Mouse (Mus musculus): ENCODE measurements at regions not wholly inside any gene's neighbourhood (a gene's known extent, or its start where the extent isn't known, plus 50 kb on each side); places are given as distances from the start of the nearest gene placed in this dataset.

- TF ChIP-seq MAX (IDR thresholded peaks at IDR 0.05; ENCODE audit: low read depth) (no peak), TCF3 (IDR thresholded peaks at IDR 0.05; ENCODE audit: insufficient read length, low read depth) (no peak), POLR2AphosphoS2 (IDR thresholded peaks at IDR 0.05; ENCODE audit: insufficient read length, low read depth) (no peak), USF1 (IDR thresholded peaks at IDR 0.05; ENCODE audit: low read depth) (no peak)
- Histone ChIP-seq H3K4me3 (no peak overlapping the region), H3K36me3 (ENCODE audit: control insufficient read depth, insufficient read depth) (no peaks in the 10 kb centered on the region), H3ac (ENCODE audit: control insufficient read depth, insufficient read length) (no peak overlapping the region), H3K79me2 (ENCODE audit: control insufficient read depth, insufficient read depth) (no peaks in the 10 kb centered on the region), H3K27me3 (ENCODE audit: control insufficient read depth, insufficient read depth, insufficient read length) (no peaks in the 10 kb centered on the region), H3K4me2 (ENCODE audit: low read depth) (no peak overlapping the region)
These were observed 191.7 kb upstream of the Slc30a5 start for GRCm38 (mm10) chr13:101024971-101025370.

GRCm38 (mm10) chr13:101019272-101019676, 186.0 kb upstream of the Slc30a5 start:
- TF ChIP-seq E2F4 (IDR thresholded peaks at IDR 0.05; ENCODE audit: insufficient read depth) (no peak), TCF3 (IDR thresholded peaks at IDR 0.05; ENCODE audit: insufficient read length, low read depth) (no peak), POLR2AphosphoS2 (IDR thresholded peaks at IDR 0.05; ENCODE audit: insufficient read length, low read depth) (no peak), TCF12 (IDR thresholded peaks at IDR 0.05; ENCODE audit: insufficient read depth, poor library complexity, severe bottlenecking) (no peak), MYOG (IDR thresholded peaks at IDR 0.05; ENCODE audit: control insufficient read depth in 1 of 3, insufficient read depth in 1 of 3, insufficient read length in 2 of 3, low read depth in 2 of 3) (no peak), MAX (IDR thresholded peaks at IDR 0.05; ENCODE audit: low read depth) (no peak), CEBPB (IDR thresholded peaks at IDR 0.05; ENCODE audit: insufficient read depth, poor library complexity, severe bottlenecking) (no peak), MYOD1 (IDR thresholded peaks at IDR 0.05; ENCODE audit: control insufficient read depth in 1 of 3, insufficient read length in 2 of 3, low read depth in 2 of 3) (no peak), POLR2A (IDR thresholded peaks at IDR 0.05; ENCODE audit: insufficient read length, low read depth) (no peak), SRF (IDR thresholded peaks at IDR 0.05; ENCODE audit: control insufficient read depth, insufficient read length, low read depth) (no peak), USF1 (IDR thresholded peaks at IDR 0.05; ENCODE audit: low read depth) (no peak)
- H3K79me2 ChIP-seq (ENCODE audit: control insufficient read depth, insufficient read depth): no peaks in the 10 kb centered on the region
- no peak overlapping the region for H3K4me2 ChIP-seq (ENCODE audit: low read depth)
- no peak overlapping the region for H3ac ChIP-seq (ENCODE audit: control insufficient read depth, insufficient read length)
- H3K36me3 ChIP-seq (ENCODE audit: control insufficient read depth, insufficient read depth): no peaks in the 10 kb centered on the region
- no peak overlapping the region for H3K4me3 ChIP-seq
- H3K27me3 ChIP-seq (ENCODE audit: control insufficient read depth, insufficient read depth, insufficient read length): no peaks in the 10 kb centered on the region

GRCm38 (mm10) chr13:101017041-101017440, 183.8 kb upstream of the Slc30a5 start:
- H3K79me2 ChIP-seq (ENCODE audit: control insufficient read depth, insufficient read depth): no peaks in the 10 kb centered on the region
- TF ChIP-seq MYOG (IDR thresholded peaks at IDR 0.05; ENCODE audit: control insufficient read depth in 1 of 3, insufficient read depth in 1 of 3, insufficient read length in 2 of 3, low read depth in 2 of 3) (no peak), SRF (IDR thresholded peaks at IDR 0.05; ENCODE audit: control insufficient read depth, insufficient read length, low read depth) (no peak), POLR2AphosphoS2 (IDR thresholded peaks at IDR 0.05; ENCODE audit: insufficient read length, low read depth) (no peak), REST (IDR thresholded peaks at IDR 0.05; ENCODE audit: insufficient read depth, insufficient read length) (no peak), POLR2A (IDR thresholded peaks at IDR 0.05; ENCODE audit: insufficient read length, low read depth) (no peak), CEBPB (IDR thresholded peaks at IDR 0.05; ENCODE audit: insufficient read depth, poor library complexity, severe bottlenecking) (no peak), TCF12 (IDR thresholded peaks at IDR 0.05; ENCODE audit: insufficient read depth, poor library complexity, severe bottlenecking) (no peak), TCF3 (IDR thresholded peaks at IDR 0.05; ENCODE audit: insufficient read length, low read depth) (no peak), USF1 (IDR thresholded peaks at IDR 0.05; ENCODE audit: low read depth) (no peak), E2F4 (IDR thresholded peaks at IDR 0.05; ENCODE audit: insufficient read depth) (no peak), MYOD1 (IDR thresholded peaks at IDR 0.05; ENCODE audit: control insufficient read depth in 1 of 3, insufficient read length in 2 of 3, low read depth in 2 of 3) (no peak), MAX (IDR thresholded peaks at IDR 0.05; ENCODE audit: low read depth) (no peak)
- H3ac ChIP-seq (ENCODE audit: control insufficient read depth, insufficient read length): no peak overlapping the region
- H3K4me2 ChIP-seq (ENCODE audit: low read depth): no peak overlapping the region
- H3K36me3 ChIP-seq (ENCODE audit: control insufficient read depth, insufficient read depth): no peaks in the 10 kb centered on the region
- H3K4me3 ChIP-seq: no peak overlapping the region
- no peaks in the 10 kb centered on the region for H3K27me3 ChIP-seq (ENCODE audit: control insufficient read depth, insufficient read depth, insufficient read length)

GRCm38 (mm10) chr13:101016181-101016580, 183.0 kb upstream of the Slc30a5 start:
- no peak overlapping the region for H3K4me2 ChIP-seq (ENCODE audit: low read depth)
- H3K79me2 ChIP-seq (ENCODE audit: control insufficient read depth, insufficient read depth): no peaks in the 10 kb centered on the region
- H3K4me3 ChIP-seq: no peak overlapping the region
- no peaks in the 10 kb centered on the region for H3K27me3 ChIP-seq (ENCODE audit: control insufficient read depth, insufficient read depth, insufficient read length)
- H3K36me3 ChIP-seq (ENCODE audit: control insufficient read depth, insufficient read depth): no peaks in the 10 kb centered on the region
- TF ChIP-seq SRF (IDR thresholded peaks at IDR 0.05; ENCODE audit: control insufficient read depth, insufficient read length, low read depth) (no peak), TCF3 (IDR thresholded peaks at IDR 0.05; ENCODE audit: insufficient read length, low read depth) (no peak), MYOD1 (IDR thresholded peaks at IDR 0.05; ENCODE audit: control insufficient read depth in 1 of 3, insufficient read length in 2 of 3, low read depth in 2 of 3) (no peak), MYOG (IDR thresholded peaks at IDR 0.05; ENCODE audit: control insufficient read depth in 1 of 3, insufficient read depth in 1 of 3, insufficient read length in 2 of 3, low read depth in 2 of 3) (no peak), POLR2A (IDR thresholded peaks at IDR 0.05; ENCODE audit: insufficient read length, low read depth) (no peak), USF1 (IDR thresholded peaks at IDR 0.05; ENCODE audit: low read depth) (no peak), POLR2AphosphoS2 (IDR thresholded peaks at IDR 0.05; ENCODE audit: insufficient read length, low read depth) (no peak), E2F4 (IDR thresholded peaks at IDR 0.05; ENCODE audit: insufficient read depth) (no peak), REST (IDR thresholded peaks at IDR 0.05; ENCODE audit: insufficient read depth, insufficient read length) (no peak), CEBPB (IDR thresholded peaks at IDR 0.05; ENCODE audit: insufficient read depth, poor library complexity, severe bottlenecking) (no peak), MAX (IDR thresholded peaks at IDR 0.05; ENCODE audit: low read depth) (no peak), TCF12 (IDR thresholded peaks at IDR 0.05; ENCODE audit: insufficient read depth, poor library complexity, severe bottlenecking) (no peak)
- no peak overlapping the region for H3ac ChIP-seq (ENCODE audit: control insufficient read depth, insufficient read length)

- no peaks in the 10 kb centered on the region for H3K79me2 ChIP-seq (ENCODE audit: control insufficient read depth, insufficient read depth)
- no peak overlapping the region for H3ac ChIP-seq (ENCODE audit: control insufficient read depth, insufficient read length)
- no peaks in the 10 kb centered on the region for H3K27me3 ChIP-seq (ENCODE audit: control insufficient read depth, insufficient read depth, insufficient read length)
- no peak for TF ChIP-seq TCF3 (IDR thresholded peaks at IDR 0.05; ENCODE audit: insufficient read length, low read depth)
- no peak for TF ChIP-seq SRF (IDR thresholded peaks at IDR 0.05; ENCODE audit: control insufficient read depth, insufficient read length, low read depth)
- TF ChIP-seq CEBPB (IDR thresholded peaks at IDR 0.05; ENCODE audit: insufficient read depth, poor library complexity, severe bottlenecking): no peak
- TF ChIP-seq USF1 (IDR thresholded peaks at IDR 0.05; ENCODE audit: low read depth): no peak
- no peak for TF ChIP-seq MYOD1 (IDR thresholded peaks at IDR 0.05; ENCODE audit: control insufficient read depth in 1 of 3, insufficient read length in 2 of 3, low read depth in 2 of 3)
- TF ChIP-seq TCF12 (IDR thresholded peaks at IDR 0.05; ENCODE audit: insufficient read depth, poor library complexity, severe bottlenecking): no peak
- TF ChIP-seq MAX (IDR thresholded peaks at IDR 0.05; ENCODE audit: low read depth): no peak
- TF ChIP-seq POLR2A (IDR thresholded peaks at IDR 0.05; ENCODE audit: insufficient read length, low read depth): no peak
- TF ChIP-seq REST (IDR thresholded peaks at IDR 0.05; ENCODE audit: insufficient read depth, insufficient read length): no peak
- TF ChIP-seq MYOG (IDR thresholded peaks at IDR 0.05; ENCODE audit: control insufficient read depth in 1 of 3, insufficient read depth in 1 of 3, insufficient read length in 2 of 3, low read depth in 2 of 3): no peak
- no peak for TF ChIP-seq POLR2AphosphoS2 (IDR thresholded peaks at IDR 0.05; ENCODE audit: insufficient read length, low read depth)
- no peak for TF ChIP-seq E2F4 (IDR thresholded peaks at IDR 0.05; ENCODE audit: insufficient read depth)
- H3K4me2 ChIP-seq (ENCODE audit: low read depth): no peak overlapping the region
- no peaks in the 10 kb centered on the region for H3K36me3 ChIP-seq (ENCODE audit: control insufficient read depth, insufficient read depth)
- H3K4me3 ChIP-seq: no peak overlapping the region
These were observed 182.2 kb upstream of the Slc30a5 start for GRCm38 (mm10) chr13:101015435-101015834.
